Comparison of ENCODE assay signal across 8 mouse cellular contexts in the genomic region with DNA sequence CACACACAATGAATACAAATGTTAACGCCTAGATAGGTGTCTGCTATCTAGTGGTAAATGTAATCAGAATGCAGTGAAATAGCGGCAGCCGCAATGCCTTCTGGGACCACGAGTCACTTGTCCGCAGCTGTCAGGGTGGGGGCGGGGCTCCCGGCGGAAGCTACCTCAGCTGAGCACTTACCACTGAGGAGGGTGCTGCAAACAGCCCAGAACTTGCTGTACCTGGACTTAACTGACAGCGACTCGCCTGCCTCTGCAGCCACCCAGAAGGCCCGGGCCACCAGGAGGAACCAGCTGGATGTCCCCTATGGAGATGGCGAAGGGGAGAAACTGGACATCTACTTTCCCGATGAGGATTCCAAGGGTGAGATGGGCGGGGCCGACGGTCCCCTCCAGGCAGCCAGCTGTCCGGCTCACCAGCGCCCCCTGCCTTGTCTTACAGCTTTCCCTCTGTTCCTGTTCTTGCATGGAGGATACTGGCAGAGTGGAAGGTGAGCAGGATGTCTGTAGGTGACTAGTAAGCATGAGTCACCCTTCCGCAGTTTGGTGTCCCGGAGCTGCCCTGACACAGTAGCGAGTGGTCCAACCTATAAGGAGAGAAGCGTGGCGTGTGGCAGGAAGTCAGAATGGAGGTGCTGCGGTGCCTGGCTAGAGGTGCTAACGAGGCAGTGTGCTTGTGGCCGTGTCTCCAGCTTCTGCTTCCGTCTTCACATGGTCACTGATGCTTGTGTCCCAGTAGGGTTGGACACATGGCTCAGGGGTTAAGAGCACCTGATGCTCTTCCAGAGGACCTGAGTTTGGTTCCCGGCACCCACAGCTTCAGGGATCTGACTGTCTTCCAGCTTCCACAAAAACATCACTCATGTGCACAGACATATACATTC. TPM values are rescaled to one million over a fixed set of nuclear protein-coding genes. Genes with fewer than 3 reads are reported as not detected.
DNase-seq lines count a peak whose midpoint lies in the region; ATAC-seq and TF ChIP-seq lines count a peak whose summit lies in the region.

No protein-coding gene starts in this region.

- peak overlapping the region; percentile 51 for H3K4me2 ChIP-seq in embryonic facial prominence, embryonic 13.5 days
- H3K4me2 ChIP-seq in kidney, embryonic 14.5 days (replicated peaks; ENCODE audit: low read depth, low read length) = peak overlapping the region; percentile 49
- H3K4me2 ChIP-seq in liver, embryonic 13.5 days = peak overlapping the region; percentile 69
- H3K4me2 ChIP-seq in myocyte (ENCODE audit: low read depth) = peak overlapping the region; percentile 68
- H3K4me2 ChIP-seq in stomach, postnatal 0 days (replicated peaks; ENCODE audit: low read depth) = peak overlapping the region; percentile 49

- H3K9ac ChIP-seq in embryonic facial prominence, embryonic 13.5 days = no peak overlapping the region
- H3K9ac ChIP-seq in kidney, embryonic 14.5 days (ENCODE audit: low read depth, low read length) = peak overlapping the region; percentile 25; the same call in 1 of the 2 replicates
- H3K9ac ChIP-seq in liver, embryonic 13.5 days = peak overlapping the region; percentile 66
- no peak overlapping the region for H3K9ac ChIP-seq in stomach, postnatal 0 days (ENCODE audit: low read length)

- H3K79me3 ChIP-seq in C2C12 (ENCODE audit: low read depth) = no peaks in the 10 kb centered on the region

- no peaks in the 10 kb centered on the region for H3K36me3 ChIP-seq in C2C12 (ENCODE audit: control insufficient read depth, insufficient read depth)
- H3K36me3 ChIP-seq in embryonic facial prominence, embryonic 13.5 days = no peaks in the 10 kb centered on the region
- H3K36me3 ChIP-seq in kidney, embryonic 14.5 days (ENCODE audit: control insufficient read depth, insufficient read depth, low read length) = no peaks in the 10 kb centered on the region
- 0 out of 2 replicates have a peak, but pooled peaks cover 4% of the 10 kb centered on the region for H3K36me3 ChIP-seq in liver, embryonic 13.5 days
- no peaks in the 10 kb centered on the region for H3K36me3 ChIP-seq in myocyte (ENCODE audit: control insufficient read depth, insufficient read depth)
- no peaks in the 10 kb centered on the region for H3K36me3 ChIP-seq in stomach, postnatal 0 days (ENCODE audit: control insufficient read depth, insufficient read depth, low read length)

- TF ChIP-seq POLR2A in myocyte (IDR thresholded peaks at IDR 0.05; ENCODE audit: insufficient read length, low read depth) = no peak

- TF ChIP-seq EP300 in stomach, postnatal 0 days (optimal IDR thresholded peaks at IDR 0.05) = no peak

- peaks cover 28% of the 10 kb centered on the region for H3K4me1 ChIP-seq in embryonic facial prominence, embryonic 13.5 days
- H3K4me1 ChIP-seq in kidney, embryonic 14.5 days (ENCODE audit: control insufficient read depth, insufficient read depth, low read length) = peaks cover 34% of the 10 kb centered on the region
- H3K4me1 ChIP-seq in liver, embryonic 13.5 days (replicated peaks) = peaks cover 98% of the 10 kb centered on the region
- H3K4me1 ChIP-seq in stomach, postnatal 0 days (replicated peaks; ENCODE audit: control insufficient read depth, insufficient read depth) = peaks cover 10% of the 10 kb centered on the region

- no peak for ATAC-seq in embryonic facial prominence, embryonic 13.5 days (ENCODE audit: insufficient number of reproducible peaks, insufficient read depth, low FRiP score, low TSS enrichment, low read depth)
- ATAC-seq in kidney, embryonic 14.5 days (ENCODE audit: low FRiP score, low TSS enrichment) = peak; percentile 34
- peak; percentile 80 for ATAC-seq in liver, embryonic 13.5 days (ENCODE audit: low read depth)
- ATAC-seq in stomach, postnatal 0 days (ENCODE audit: low FRiP score, low TSS enrichment) = peak; percentile 69

- DNase-seq in adrenal gland, postnatal 10 days = peak; percentile 78
- peak; percentile 52 to 63 for DNase-seq in heart, adult 9 months (ENCODE audit: low spot score in 2 of 2)
- DNase-seq in liver, embryonic 13.5 days = peak; percentile 91
- peak; percentile 89 for DNase-seq in stomach, postnatal 0 days (ENCODE audit: low spot score)

- H3K9me3 ChIP-seq in embryonic facial prominence, embryonic 13.5 days = no peaks in the 10 kb centered on the region
- no peaks in the 10 kb centered on the region for H3K9me3 ChIP-seq in kidney, embryonic 14.5 days (ENCODE audit: control insufficient read depth, low read length)
- no peaks in the 10 kb centered on the region for H3K9me3 ChIP-seq in liver, embryonic 13.5 days (replicated peaks)
- no peaks in the 10 kb centered on the region for H3K9me3 ChIP-seq in stomach, postnatal 0 days (ENCODE audit: control insufficient read depth, low read length)

- H3K79me2 ChIP-seq in C2C12 (ENCODE audit: control insufficient read depth, insufficient read depth) (peaks cover 3% of the 10 kb centered on the region), myocyte (ENCODE audit: control insufficient read depth, insufficient read depth) (no peaks in the 10 kb centered on the region)

- peak; percentile 74 for TF ChIP-seq CTCF in C2C12 (IDR thresholded peaks at IDR 0.05; ENCODE audit: control insufficient read depth, insufficient read depth, insufficient read length)
- peak; percentile 85 for TF ChIP-seq CTCF in stomach, postnatal 0 days (IDR thresholded peaks at IDR 0.05; ENCODE audit: low read depth)

- WGBS in embryonic facial prominence, embryonic 13.5 days = 21% methylated on average over 28 of the region's 28 CpGs
- 17% methylated on average over 28 of the region's 28 CpGs for WGBS in kidney, embryonic 14.5 days
- 13% methylated on average over 28 of the region's 28 CpGs for WGBS in liver, embryonic 13.5 days (ENCODE audit: insufficient replicate concordance)
- WGBS in stomach, postnatal 0 days = 24% methylated on average over 28 of the region's 28 CpGs

- H3K27ac ChIP-seq in embryonic facial prominence, embryonic 13.5 days = no peak overlapping the region; the same call in 1 of the 2 replicates
- H3K27ac ChIP-seq in kidney, embryonic 14.5 days (ENCODE audit: low read depth, low read length) = no peak overlapping the region
- peak overlapping the region; percentile 87 for H3K27ac ChIP-seq in liver, embryonic 13.5 days
- peak overlapping the region; percentile 49 for H3K27ac ChIP-seq in stomach, postnatal 0 days (replicated peaks)

- no peaks in the 10 kb centered on the region for H3K27me3 ChIP-seq in C2C12 (ENCODE audit: control insufficient read depth, insufficient read depth, insufficient read length)
- no peaks in the 10 kb centered on the region for H3K27me3 ChIP-seq in embryonic facial prominence, embryonic 13.5 days
- H3K27me3 ChIP-seq in kidney, embryonic 14.5 days (ENCODE audit: control insufficient read depth, insufficient read depth, low read length) = no peaks in the 10 kb centered on the region
- no peaks in the 10 kb centered on the region for H3K27me3 ChIP-seq in liver, embryonic 13.5 days
- no peaks in the 10 kb centered on the region for H3K27me3 ChIP-seq in myocyte (ENCODE audit: control insufficient read depth, insufficient read depth, insufficient read length)
- no peaks in the 10 kb centered on the region for H3K27me3 ChIP-seq in stomach, postnatal 0 days (ENCODE audit: control insufficient read depth, insufficient read depth, low read length)

- H3ac ChIP-seq in C2C12 (ENCODE audit: control insufficient read depth, insufficient read length, low read depth) (no peak overlapping the region), myocyte (ENCODE audit: control insufficient read depth, insufficient read length) (no peak overlapping the region)

- H3K4me3 ChIP-seq in C2C12 (ENCODE audit: insufficient read depth, poor library complexity, severe bottlenecking) (peak overlapping the region; percentile 21), myocyte (peak overlapping the region; percentile 15)
- H3K4me3 ChIP-seq in embryonic facial prominence, embryonic 13.5 days = peak overlapping the region; percentile 23; the same call in 1 of the 2 replicates
- peak overlapping the region; percentile 23; the same call in 1 of the 2 replicates for H3K4me3 ChIP-seq in kidney, embryonic 14.5 days (ENCODE audit: low read length)
- peak overlapping the region; percentile 57 for H3K4me3 ChIP-seq in liver, embryonic 13.5 days (replicated peaks)
- peak overlapping the region; percentile 19 for H3K4me3 ChIP-seq in stomach, postnatal 0 days (ENCODE audit: low read depth, low read length)

RNA-seq across cellular contexts. Expression of gene Tk1, which starts 6.4 kb away (rescaled TPM):
- polyA plus RNA-seq in C2C12 (2012; fragmentation: generic; extraction: Trizol) (265 TPM), myocyte (2012; fragmentation: generic; extraction: Trizol) (52.8 TPM)
- 10 to 100 TPM; 39.7 to 47.3 TPM for total RNA-seq in adrenal gland, postnatal 10 days (2021)
- polyA plus RNA-seq in embryonic facial prominence, embryonic 13.5 days (2015; fragmentation: Nextera tagmentation; extraction: Ambion mirVana) = 143 and 150 TPM in 2 replicates
- polyA plus RNA-seq in kidney, embryonic 14.5 days (2014; fragmentation: Nextera tagmentation; extraction: Ambion mirVana) = 129 and 174 TPM in 2 replicates
- 150 TPM in 2 replicates for polyA plus RNA-seq in liver, embryonic 13.5 days (2015; fragmentation: Nextera tagmentation; extraction: Ambion mirVana)
- polyA plus RNA-seq in stomach, postnatal 0 days (2015; fragmentation: Nextera tagmentation; extraction: Ambion mirVana) = 47.1 and 58.0 TPM in 2 replicates

RNA-seq across cellular contexts. Expression of gene Afmid, which starts 6.6 kb away (rescaled TPM):
- polyA plus RNA-seq in C2C12 (2012; fragmentation: generic; extraction: Trizol) (3.2 TPM), myocyte (2012; fragmentation: generic; extraction: Trizol) (6.1 TPM)
- 10 to 100 TPM; 14.1 to 17.7 TPM for total RNA-seq in adrenal gland, postnatal 10 days (2021)
- polyA plus RNA-seq in embryonic facial prominence, embryonic 13.5 days (2015; fragmentation: Nextera tagmentation; extraction: Ambion mirVana) = 4.2 and 5.1 TPM in 2 replicates
- polyA plus RNA-seq in kidney, embryonic 14.5 days (2014; fragmentation: Nextera tagmentation; extraction: Ambion mirVana) = 3.6 and 4.1 TPM in 2 replicates
- 7.8 and 8.8 TPM in 2 replicates for polyA plus RNA-seq in liver, embryonic 13.5 days (2015; fragmentation: Nextera tagmentation; extraction: Ambion mirVana)
- 5.7 and 7.7 TPM in 2 replicates for polyA plus RNA-seq in stomach, postnatal 0 days (2015; fragmentation: Nextera tagmentation; extraction: Ambion mirVana)

RNA-seq across cellular contexts. Expression of gene Birc5, which starts 16.7 kb away (rescaled TPM):
- polyA plus RNA-seq in C2C12 (2012; fragmentation: generic; extraction: Trizol) (230 TPM), myocyte (2012; fragmentation: generic; extraction: Trizol) (60.7 TPM)
- 10 to 100 TPM; 23.3 to 28.0 TPM for total RNA-seq in adrenal gland, postnatal 10 days (2021)
- 326 and 344 TPM in 2 replicates for polyA plus RNA-seq in embryonic facial prominence, embryonic 13.5 days (2015; fragmentation: Nextera tagmentation; extraction: Ambion mirVana)
- polyA plus RNA-seq in kidney, embryonic 14.5 days (2014; fragmentation: Nextera tagmentation; extraction: Ambion mirVana) = 350 and 420 TPM in 2 replicates
- 407 and 437 TPM in 2 replicates for polyA plus RNA-seq in liver, embryonic 13.5 days (2015; fragmentation: Nextera tagmentation; extraction: Ambion mirVana)
- polyA plus RNA-seq in stomach, postnatal 0 days (2015; fragmentation: Nextera tagmentation; extraction: Ambion mirVana) = 67.0 and 91.7 TPM in 2 replicates

RNA-seq across cellular contexts. Expression of gene Gm20708, which starts 22.9 kb away (rescaled TPM):
- polyA plus RNA-seq in C2C12 (2012; fragmentation: generic; extraction: Trizol) = 0.16 TPM
- total RNA-seq in adrenal gland, postnatal 10 days (2021) = under 1 TPM; 0.57 to 0.58 TPM
- polyA plus RNA-seq in embryonic facial prominence, embryonic 13.5 days (2015; fragmentation: Nextera tagmentation; extraction: Ambion mirVana) = 0.66 and 0.99 TPM in 2 replicates
- polyA plus RNA-seq in kidney, embryonic 14.5 days (2014; fragmentation: Nextera tagmentation; extraction: Ambion mirVana) = 0.58 and 0.59 TPM in 2 replicates
- polyA plus RNA-seq in liver, embryonic 13.5 days (2015; fragmentation: Nextera tagmentation; extraction: Ambion mirVana) = 0.30 TPM in 1 of 2 replicates, not detected in the other
- polyA plus RNA-seq in myocyte (2012; fragmentation: generic; extraction: Trizol) = 0.35 TPM
- polyA plus RNA-seq in stomach, postnatal 0 days (2015; fragmentation: Nextera tagmentation; extraction: Ambion mirVana) = 0.18 and 0.24 TPM in 2 replicates

RNA-seq across cellular contexts. Expression of gene Syngr2, which starts 22.9 kb away (rescaled TPM):
- polyA plus RNA-seq in C2C12 (2012; fragmentation: generic; extraction: Trizol) (65.3 TPM), myocyte (2012; fragmentation: generic; extraction: Trizol) (109 TPM)
- 10 to 100 TPM; 60.2 to 69.5 TPM for total RNA-seq in adrenal gland, postnatal 10 days (2021)
- polyA plus RNA-seq in embryonic facial prominence, embryonic 13.5 days (2015; fragmentation: Nextera tagmentation; extraction: Ambion mirVana) = 41.4 and 43.4 TPM in 2 replicates
- polyA plus RNA-seq in kidney, embryonic 14.5 days (2014; fragmentation: Nextera tagmentation; extraction: Ambion mirVana) = 75.1 and 85.7 TPM in 2 replicates
- 50.5 and 55.3 TPM in 2 replicates for polyA plus RNA-seq in liver, embryonic 13.5 days (2015; fragmentation: Nextera tagmentation; extraction: Ambion mirVana)
- 165 and 183 TPM in 2 replicates for polyA plus RNA-seq in stomach, postnatal 0 days (2015; fragmentation: Nextera tagmentation; extraction: Ambion mirVana)

Comparison
In these comparisons a context has a peak if more than half of its experiments do, and no peak if none do; other contexts are left out.
1. H3K27ac ChIP-seq: peak in liver, embryonic 13.5 days (single experiment) and stomach, postnatal 0 days (single experiment); none in embryonic facial prominence, embryonic 13.5 days (single experiment) and kidney, embryonic 14.5 days (single experiment).
2. H3K9ac ChIP-seq: peak in kidney, embryonic 14.5 days (single experiment) and liver, embryonic 13.5 days (single experiment); none in embryonic facial prominence, embryonic 13.5 days (single experiment) and stomach, postnatal 0 days (single experiment).
3. Peak in every context shown above with its lines, with median percentiles within 50 percentile points of each other: H3K4me3 ChIP-seq, DNase-seq and H3K4me2 ChIP-seq.